Mouse (Mus musculus) CD4-positive naive resting alpha-beta T cell, adult 76 days (primary cell): ENCODE measurements around the gene Cd180. TPM values are rescaled to one million over a fixed set of nuclear protein-coding genes. Genes with fewer than 3 reads are reported as not detected.

Source experiments
- total RNA-seq: library from RNA; stranded (reverse); gene quantifications from one replicate; pipeline ENCODE4 v1.2.4, GENCODE M21; 2023

Gene Cd180
- 38.8 TPM for total RNA-seq

GRCm38 (mm10) chr13:102693341-102693801 lies at the start of gene Cd180:
Gene Cd180, plus strand, starts transcription at chr13:102693558.

